Mouse (Mus musculus) lung, adult 2 months (tissue): ENCODE measurements around the gene Gm11639.
"Not testable (repeated sequence)": the region's sequence is repeated elsewhere in the genome, so short reads cannot be mapped to it uniquely, and the experiment has no call there.

Experiments
- CTCF ChIP-seq: fragments of 200-500 bp; IDR thresholded peaks from 2 replicates; pipeline ENCODE4 v1.5.1; 2011; ENCODE audit warnings: mild to moderate bottlenecking, low read length, control low read depth; ENCODE audit not compliant: insufficient read depth
- POLR2A ChIP-seq: fragments of 200-500 bp; IDR thresholded peaks from 2 replicates; pipeline ENCODE4 v1.6.1; 2011; ENCODE audit warnings: low read depth, mild to moderate bottlenecking, control low read depth, low read length, borderline replicate concordance; ENCODE audit errors: extremely low read depth

DNA sequence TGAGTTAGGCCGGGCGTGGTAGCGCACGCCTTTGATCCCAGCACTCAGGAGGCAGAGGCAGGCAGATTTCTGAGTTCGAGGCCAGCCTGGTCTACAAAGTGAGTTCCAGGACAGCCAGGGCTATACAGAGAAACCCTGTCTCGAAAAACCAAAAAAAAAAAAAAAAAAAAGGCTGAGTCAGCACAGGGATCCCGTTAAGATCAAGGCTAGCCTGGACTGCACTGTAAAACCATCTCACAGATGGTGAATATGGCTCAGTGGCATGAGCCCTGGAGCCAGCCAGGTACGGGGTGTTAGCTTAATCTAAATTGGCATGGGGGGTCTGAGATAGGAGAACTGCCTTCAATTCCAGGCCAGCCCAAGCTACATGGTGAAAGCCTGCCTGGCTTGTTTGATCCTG is 455.0 kb downstream of the Gm11639 start:
- TF ChIP-seq CTCF, POLR2A: not testable (repeated sequence)
